Mouse (Mus musculus): ENCODE data around the gene Cdc20. TPM values are rescaled to one million over a fixed set of nuclear protein-coding genes. Genes with fewer than 3 reads are reported as not detected.

Cdc20 gene
- total and polyA plus RNA-seq, 2 experiments = 0.46 to 0.59 TPM

GRCm38 (mm10) chr4:118401918-118402317 is 35.2 kb downstream of the Cdc20 start:
- Histone ChIP-seq H3K4me1 (ENCODE audit: control insufficient read depth, insufficient read depth, low read length) (peaks cover 20% of the 10 kb centered on the region), H3K4me3 (ENCODE audit: insufficient read depth, low read depth, low read length) (no peak overlapping the region), H3K36me3 (ENCODE audit: control insufficient read depth, insufficient read depth, low read length) (peaks cover 2% of the 10 kb centered on the region; the same call in 1 of the 2 replicates), H3K27me3 (ENCODE audit: control insufficient read depth, insufficient read depth, low read length) (no peaks in the 10 kb centered on the region), H3K9ac (ENCODE audit: low read depth, low read length) (no peak overlapping the region), H3K27ac (replicated peaks; ENCODE audit: insufficient read depth, low read depth, low read length) (peak overlapping the region; percentile 4; the same call in 1 of the 2 replicates), H3K79me2 (ENCODE audit: control insufficient read depth, insufficient read depth, low read length) (no peaks in the 10 kb centered on the region)
- DNase-seq (ENCODE audit: extremely low read depth, low read depth, low spot score) = peak; percentile 31
- 60% methylated on average over 5 of the region's 5 CpGs for WGBS
- TF ChIP-seq CTCF (IDR thresholded peaks at IDR 0.05; ENCODE audit: low read depth, low read length) (no peak), POLR2A (IDR thresholded peaks at IDR 0.05; ENCODE audit: extremely low read depth, insufficient read depth, low read length) (no peak)

GRCm38 (mm10) chr4:118401421-118401820 is 35.7 kb downstream of the Cdc20 start:
- H3K4me1 ChIP-seq (ENCODE audit: control insufficient read depth, insufficient read depth, low read length) = peaks cover 20% of the 10 kb centered on the region
- H3K27me3 ChIP-seq (ENCODE audit: control insufficient read depth, insufficient read depth, low read length) = no peaks in the 10 kb centered on the region
- peak overlapping the region; percentile 27 for H3K27ac ChIP-seq (replicated peaks; ENCODE audit: insufficient read depth, low read depth, low read length)
- peak; percentile 91 for DNase-seq (ENCODE audit: extremely low read depth, low read depth, low spot score)
- H3K9ac ChIP-seq (ENCODE audit: low read depth, low read length) = no peak overlapping the region
- 25% methylated on average over 3 of the region's 3 CpGs for WGBS
- peaks cover 4% of the 10 kb centered on the region; the same call in 1 of the 2 replicates for H3K36me3 ChIP-seq (ENCODE audit: control insufficient read depth, insufficient read depth, low read length)
- H3K79me2 ChIP-seq (ENCODE audit: control insufficient read depth, insufficient read depth, low read length) = no peaks in the 10 kb centered on the region
- H3K4me3 ChIP-seq (ENCODE audit: insufficient read depth, low read depth, low read length) = no peak overlapping the region
- no peak for TF ChIP-seq CTCF (IDR thresholded peaks at IDR 0.05; ENCODE audit: low read depth, low read length)
- no peak for TF ChIP-seq POLR2A (IDR thresholded peaks at IDR 0.05; ENCODE audit: extremely low read depth, insufficient read depth, low read length)

- WGBS = 45% methylated on average over 6 of the region's 6 CpGs
- TF ChIP-seq POLR2A (IDR thresholded peaks at IDR 0.05; ENCODE audit: extremely low read depth, insufficient read depth, low read length) (no peak), CTCF (IDR thresholded peaks at IDR 0.05; ENCODE audit: low read depth, low read length) (no peak)
- Histone ChIP-seq H3K36me3 (ENCODE audit: control insufficient read depth, insufficient read depth, low read length) (peaks cover 5% of the 10 kb centered on the region; the same call in 1 of the 2 replicates), H3K27ac (replicated peaks; ENCODE audit: insufficient read depth, low read depth, low read length) (no peak overlapping the region), H3K27me3 (ENCODE audit: control insufficient read depth, insufficient read depth, low read length) (no peaks in the 10 kb centered on the region), H3K9ac (ENCODE audit: low read depth, low read length) (no peak overlapping the region), H3K4me3 (ENCODE audit: insufficient read depth, low read depth, low read length) (no peak overlapping the region), H3K4me1 (ENCODE audit: control insufficient read depth, insufficient read depth, low read length) (peaks cover 20% of the 10 kb centered on the region), H3K79me2 (ENCODE audit: control insufficient read depth, insufficient read depth, low read length) (no peaks in the 10 kb centered on the region)
- peak; percentile 67 for DNase-seq (ENCODE audit: extremely low read depth, low read depth, low spot score)
Observed at GRCm38 (mm10) chr4:118398400-118398799, 38.8 kb downstream of the Cdc20 start.

- H3K27me3 ChIP-seq (ENCODE audit: control insufficient read depth, insufficient read depth, low read length) = no peaks in the 10 kb centered on the region
- no peak overlapping the region for H3K4me3 ChIP-seq (ENCODE audit: insufficient read depth, low read depth, low read length)
- H3K36me3 ChIP-seq (ENCODE audit: control insufficient read depth, insufficient read depth, low read length) = peaks cover 13% of the 10 kb centered on the region; the same call in 1 of the 2 replicates
- peaks cover 6% of the 10 kb centered on the region; the same call in 1 of the 2 replicates for H3K4me1 ChIP-seq (ENCODE audit: control insufficient read depth, insufficient read depth, low read length)
- H3K9ac ChIP-seq (ENCODE audit: low read depth, low read length) = no peak overlapping the region
- TF ChIP-seq POLR2A (IDR thresholded peaks at IDR 0.05; ENCODE audit: extremely low read depth, insufficient read depth, low read length) = no peak
- no peak for TF ChIP-seq CTCF (IDR thresholded peaks at IDR 0.05; ENCODE audit: low read depth, low read length)
- 36% methylated on average over 3 of the region's 3 CpGs for WGBS
- no peak for DNase-seq (ENCODE audit: extremely low read depth, low read depth, low spot score)
- no peak overlapping the region for H3K27ac ChIP-seq (replicated peaks; ENCODE audit: insufficient read depth, low read depth, low read length)
- no peaks in the 10 kb centered on the region for H3K79me2 ChIP-seq (ENCODE audit: control insufficient read depth, insufficient read depth, low read length)
Observed at GRCm38 (mm10) chr4:118396433-118396832, 40.7 kb downstream of the Cdc20 start.

- Histone ChIP-seq H3K27ac (replicated peaks; ENCODE audit: insufficient read depth, low read depth, low read length) (no peak overlapping the region), H3K4me1 (ENCODE audit: control insufficient read depth, insufficient read depth, low read length) (peaks cover 3% of the 10 kb centered on the region; the same call in 1 of the 2 replicates), H3K9ac (ENCODE audit: low read depth, low read length) (no peak overlapping the region), H3K27me3 (ENCODE audit: control insufficient read depth, insufficient read depth, low read length) (no peaks in the 10 kb centered on the region), H3K4me3 (ENCODE audit: insufficient read depth, low read depth, low read length) (no peak overlapping the region), H3K36me3 (ENCODE audit: control insufficient read depth, insufficient read depth, low read length) (peaks cover 13% of the 10 kb centered on the region; the same call in 1 of the 2 replicates), H3K79me2 (ENCODE audit: control insufficient read depth, insufficient read depth, low read length) (no peaks in the 10 kb centered on the region)
- WGBS = 66% methylated on average over 4 of the region's 4 CpGs
- TF ChIP-seq POLR2A (IDR thresholded peaks at IDR 0.05; ENCODE audit: extremely low read depth, insufficient read depth, low read length) (no peak), CTCF (IDR thresholded peaks at IDR 0.05; ENCODE audit: low read depth, low read length) (no peak)
- no peak for DNase-seq (ENCODE audit: extremely low read depth, low read depth, low spot score)
Observed at GRCm38 (mm10) chr4:118395289-118395688, 41.9 kb downstream of the Cdc20 start.

- Histone ChIP-seq H3K27ac (replicated peaks; ENCODE audit: insufficient read depth, low read depth, low read length) (no peak overlapping the region), H3K9ac (ENCODE audit: low read depth, low read length) (no peak overlapping the region), H3K36me3 (ENCODE audit: control insufficient read depth, insufficient read depth, low read length) (peaks cover 13% of the 10 kb centered on the region; the same call in 1 of the 2 replicates), H3K79me2 (ENCODE audit: control insufficient read depth, insufficient read depth, low read length) (no peaks in the 10 kb centered on the region), H3K4me3 (ENCODE audit: insufficient read depth, low read depth, low read length) (no peak overlapping the region), H3K4me1 (ENCODE audit: control insufficient read depth, insufficient read depth, low read length) (peaks cover 3% of the 10 kb centered on the region; the same call in 1 of the 2 replicates), H3K27me3 (ENCODE audit: control insufficient read depth, insufficient read depth, low read length) (no peaks in the 10 kb centered on the region)
- WGBS = 81% methylated on average over 6 of the region's 6 CpGs
- TF ChIP-seq POLR2A (IDR thresholded peaks at IDR 0.05; ENCODE audit: extremely low read depth, insufficient read depth, low read length) (no peak), CTCF (IDR thresholded peaks at IDR 0.05; ENCODE audit: low read depth, low read length) (no peak)
- DNase-seq (ENCODE audit: extremely low read depth, low read depth, low spot score) = no peak
Observed at GRCm38 (mm10) chr4:118394505-118394904, 42.6 kb downstream of the Cdc20 start.
